Mouse (Mus musculus) Muller cell, postnatal 12 days (primary cell): ENCODE measurements around the gene Lmbr1.
A peak's percentile ranks its signal among the peaks of the same experiment; 100 is the strongest.
"Not testable (repeated sequence)": the region's sequence is repeated elsewhere in the genome, so short reads cannot be mapped to it uniquely, and the experiment has no call there.

ENCODE experiments used
- DNase-seq: peaks from one replicate; pipeline ENCODE4 v3.0.0-alpha.2; 2015; ENCODE audit errors: inconsistent ontology term

The Lmbr1 gene

DNA sequence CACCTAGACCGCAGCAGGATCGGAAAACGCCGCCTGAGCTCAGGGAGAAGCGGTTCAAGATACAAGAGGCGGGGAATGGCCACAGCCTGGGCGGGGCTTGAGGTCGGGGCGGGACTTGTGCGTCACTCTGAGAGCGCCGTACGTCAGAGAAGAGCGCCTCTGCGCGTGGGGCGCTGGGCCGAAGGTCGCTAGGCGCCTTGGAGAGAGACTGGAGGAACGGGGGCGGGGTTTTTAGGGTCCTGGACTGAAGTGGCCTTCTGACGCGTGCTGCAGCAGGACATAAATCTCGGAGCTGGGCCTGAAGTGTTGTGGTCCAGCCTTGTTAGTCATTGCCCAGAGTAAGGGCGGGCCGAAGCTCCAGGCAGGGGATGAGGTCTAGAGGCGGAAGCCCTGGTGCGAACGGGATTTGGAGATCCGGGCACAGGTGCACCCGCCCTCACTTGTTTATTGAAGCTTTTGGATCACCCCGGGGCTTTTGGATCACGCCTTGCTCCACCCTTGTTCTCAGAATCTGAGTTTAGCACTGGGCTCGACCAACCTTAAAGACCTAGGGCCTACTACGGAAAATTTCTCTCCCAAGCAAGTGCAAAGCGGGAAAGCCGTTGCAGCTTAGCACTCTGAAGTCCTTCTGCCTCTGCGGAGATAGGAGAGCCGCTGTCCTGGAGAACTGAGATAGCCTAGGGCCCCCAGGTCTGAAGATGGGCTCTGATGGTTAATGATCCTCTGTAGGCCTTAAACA lies at the start of gene Lmbr1:
Lmbr1 (minus strand) TSS at position 93 of the 739 bp plus-strand sequence.
- DNase-seq, result peak; percentile 96

DNA sequence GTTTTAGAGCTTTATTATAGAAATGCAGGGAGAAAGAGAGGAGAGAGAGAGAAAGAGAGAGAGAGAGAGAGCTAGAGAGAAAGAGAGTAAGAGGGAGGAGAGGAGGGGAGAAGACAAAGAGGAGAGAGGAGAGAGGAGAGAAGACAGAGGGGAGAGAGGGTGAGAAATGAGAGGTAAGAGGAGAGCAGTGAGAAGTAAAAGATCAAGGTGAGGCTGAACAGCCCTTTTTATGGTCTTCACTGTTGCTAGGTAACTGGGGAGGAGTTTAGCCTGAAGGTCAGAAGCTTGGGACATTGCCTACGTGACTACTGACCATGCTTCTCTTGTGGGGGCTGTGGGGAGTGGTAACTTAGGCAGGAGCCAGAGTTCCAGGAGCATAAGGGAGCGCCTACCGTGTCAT lies 45.1 kb upstream of the Lmbr1 start:
- not testable (repeated sequence) for DNase-seq

DNA sequence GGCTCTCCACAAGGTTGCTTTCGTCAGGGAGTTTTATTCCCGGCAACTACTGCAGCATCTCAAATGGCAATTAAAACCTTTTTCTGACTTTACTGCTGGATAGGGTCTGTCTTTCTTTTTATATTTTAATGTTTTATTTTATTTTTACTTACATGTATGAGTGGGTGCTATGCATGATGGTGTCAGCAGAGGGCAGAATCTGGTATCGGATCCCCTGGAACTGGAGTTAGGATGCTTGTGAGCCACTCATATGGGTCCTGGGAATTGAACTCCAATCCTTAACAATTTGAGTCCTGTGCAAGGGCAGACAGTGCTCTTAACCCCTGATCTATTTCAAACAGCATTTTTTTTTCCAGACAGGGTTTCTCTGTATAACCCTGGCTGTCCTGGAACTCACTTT lies 34.9 kb upstream of the Lmbr1 start:
- no peak for DNase-seq

DNA sequence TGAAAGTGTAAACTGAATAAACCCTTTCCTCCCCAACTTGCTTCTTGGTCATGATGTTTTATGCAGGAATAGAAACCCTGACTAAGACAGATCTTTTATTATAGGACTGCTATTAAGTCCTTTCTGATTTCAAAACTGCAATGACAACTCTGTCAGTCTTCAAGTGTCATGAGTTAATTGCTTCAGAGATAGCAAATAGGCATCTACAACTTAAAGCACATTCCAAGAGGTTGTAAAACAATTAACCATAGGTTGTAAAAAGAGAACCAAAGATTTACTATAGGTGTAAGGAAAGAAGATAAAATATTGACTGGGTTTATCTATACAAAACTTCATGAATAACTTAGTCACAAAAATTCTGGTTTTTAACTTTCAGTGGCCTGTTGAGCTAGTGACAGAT lies 32.7 kb upstream of the Lmbr1 start:
- DNase-seq, result no peak

DNA sequence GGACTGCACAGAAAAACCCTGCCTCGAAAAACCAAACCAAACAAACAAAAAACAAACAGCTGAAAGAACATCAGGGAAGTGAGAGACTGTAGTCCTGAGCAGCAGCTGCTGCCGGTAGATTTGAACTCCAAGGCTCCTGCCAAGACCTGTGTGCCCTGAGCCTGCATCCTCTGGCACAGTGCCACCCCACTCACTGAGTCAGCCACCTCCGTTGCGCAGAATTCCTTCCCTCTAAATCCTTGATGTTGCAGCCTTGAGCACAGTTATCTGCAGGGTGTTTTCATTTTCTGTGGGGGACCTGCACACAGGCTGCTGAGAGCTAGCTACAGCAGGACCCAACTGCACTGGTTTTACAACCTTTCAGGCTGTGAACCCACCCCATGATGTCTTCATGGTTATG lies 20.2 kb upstream of the Lmbr1 start:
- no peak for DNase-seq

DNA sequence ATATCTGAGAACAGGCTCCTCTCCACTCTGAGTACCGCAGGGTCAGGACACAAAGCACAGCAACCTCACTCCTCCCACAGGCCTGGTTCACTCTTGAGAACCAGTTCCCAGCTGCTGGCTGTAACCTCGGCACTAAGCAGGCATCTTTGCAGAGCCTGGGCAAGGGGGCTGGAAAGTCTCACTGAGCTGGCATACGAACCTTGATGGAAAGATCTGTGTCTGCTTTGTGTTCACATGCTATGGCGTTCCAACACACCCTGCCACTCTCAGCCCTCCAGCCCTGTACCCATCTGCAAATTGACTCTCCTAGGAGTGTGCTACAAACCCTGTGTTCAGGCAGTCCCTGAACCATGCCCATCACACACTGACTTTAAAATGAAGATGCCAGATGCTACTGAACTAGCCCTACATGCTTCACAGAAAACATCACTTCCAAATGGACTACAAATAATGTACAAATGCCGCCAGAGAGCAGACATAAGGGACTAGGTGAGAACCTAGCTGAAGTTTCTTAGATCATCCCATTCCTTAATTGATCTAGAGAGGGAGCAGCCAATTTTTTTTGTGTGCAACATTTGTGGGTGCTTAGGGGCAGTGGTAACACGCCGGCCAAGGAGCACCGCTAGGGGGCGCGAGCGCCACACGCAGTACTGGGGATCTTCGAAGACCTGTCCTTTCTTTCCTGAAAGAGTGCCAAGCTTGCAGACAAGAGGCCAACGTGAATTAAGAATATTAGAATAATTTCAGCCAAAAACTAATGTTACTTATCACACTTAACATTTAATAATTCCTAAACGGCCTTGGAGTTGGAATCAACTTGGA lies 11.0 kb upstream of the Lmbr1 start:
- DNase-seq, result peak; percentile 74

DNA sequence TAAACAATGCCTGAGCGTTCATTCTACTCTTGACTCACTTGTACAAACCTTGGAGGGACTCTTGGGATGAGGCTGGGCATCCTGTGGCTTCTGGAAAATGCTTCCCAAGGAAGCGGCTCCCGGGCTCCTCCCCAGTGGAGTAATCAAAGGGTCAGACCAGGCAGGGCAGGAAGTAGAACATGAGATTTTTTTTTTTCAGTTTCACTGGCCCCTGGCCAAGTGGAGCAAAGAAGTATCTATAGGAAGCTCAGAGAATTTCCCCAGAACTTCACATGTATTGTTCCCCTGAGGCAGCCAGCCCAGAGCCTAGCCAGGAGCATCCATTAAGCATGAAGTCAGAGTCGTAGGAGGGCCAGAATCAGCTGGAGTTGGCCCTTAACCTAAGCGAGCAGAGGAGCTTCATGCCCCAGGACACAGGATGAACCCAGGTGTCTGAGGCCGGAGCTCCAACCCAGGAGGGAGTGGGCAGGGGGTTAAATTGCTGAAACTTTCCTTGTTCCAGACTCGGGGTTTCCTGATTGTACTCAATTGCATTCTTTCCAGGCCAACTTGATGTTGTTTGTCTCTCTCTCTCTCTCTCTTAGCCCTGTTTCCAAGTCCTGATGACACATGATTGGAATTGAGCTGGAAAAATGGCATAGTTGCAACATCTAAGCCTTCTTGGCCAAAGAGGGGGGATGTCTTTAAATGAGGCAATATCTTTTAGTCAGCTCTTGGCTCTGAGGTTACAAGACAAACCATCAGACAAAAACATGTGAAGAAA lies 10.2 kb upstream of the Lmbr1 start:
- peak; percentile 52 for DNase-seq

DNA sequence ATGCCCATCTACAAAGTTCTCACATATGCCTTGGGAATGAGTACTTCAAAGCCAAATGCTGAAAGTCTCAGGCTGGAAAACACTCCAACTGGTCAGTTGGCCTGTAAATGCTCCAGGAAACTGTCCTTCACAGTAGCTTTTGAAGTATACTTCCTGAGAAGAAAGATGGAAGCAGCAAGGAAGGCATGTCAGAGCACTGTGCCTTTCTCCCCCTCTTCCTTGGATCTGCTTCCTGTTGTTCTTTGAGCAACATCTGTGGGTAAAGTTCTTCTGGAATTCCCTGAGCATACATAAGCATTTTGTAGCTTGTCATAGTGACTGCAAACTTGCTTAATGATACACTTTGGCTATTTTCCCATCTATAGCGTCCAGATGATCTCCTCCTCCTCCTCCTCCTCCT lies 9.4 kb upstream of the Lmbr1 start:
- DNase-seq, result no peak

DNA sequence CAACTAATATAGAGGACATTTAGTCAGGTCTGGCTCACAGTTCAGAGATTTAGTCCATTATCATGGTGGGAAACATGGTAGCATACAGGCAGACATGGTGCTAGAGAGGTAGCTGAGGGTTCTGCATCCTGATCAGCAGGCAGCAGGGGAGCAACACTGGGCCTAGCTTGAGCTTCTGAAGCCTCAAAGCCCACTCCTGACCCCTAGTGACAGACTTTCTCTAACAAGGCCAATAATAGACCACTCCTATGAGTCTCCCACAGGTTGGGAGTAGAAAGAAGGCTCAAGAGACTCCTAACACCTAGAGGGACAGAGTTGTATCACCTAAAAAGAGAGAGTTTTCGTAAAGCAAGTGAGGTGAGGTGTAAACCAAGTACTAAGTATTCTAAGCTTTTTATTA lies 4.6 kb upstream of the Lmbr1 start:
- DNase-seq, result no peak

DNA sequence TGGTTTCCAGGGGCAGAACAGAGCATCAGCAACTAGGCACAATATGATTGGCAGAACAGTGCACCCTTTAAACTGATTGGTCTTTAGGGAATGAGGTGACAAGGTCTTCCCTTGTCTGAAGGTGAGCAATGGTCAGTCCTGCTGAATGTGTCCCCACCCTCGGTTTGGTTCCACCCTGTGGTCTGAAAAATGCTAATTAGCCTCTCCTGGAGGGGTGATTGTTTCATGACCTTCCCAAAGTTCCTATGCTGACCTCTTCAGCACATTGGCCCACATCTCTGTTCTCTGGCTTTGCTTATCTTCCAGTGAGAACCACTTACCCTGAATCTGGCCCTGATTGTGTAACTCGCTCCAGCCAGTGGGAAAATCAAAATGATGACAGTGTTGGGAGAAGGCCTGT lies 1.9 kb upstream of the Lmbr1 start:
- DNase-seq, result no peak

DNA sequence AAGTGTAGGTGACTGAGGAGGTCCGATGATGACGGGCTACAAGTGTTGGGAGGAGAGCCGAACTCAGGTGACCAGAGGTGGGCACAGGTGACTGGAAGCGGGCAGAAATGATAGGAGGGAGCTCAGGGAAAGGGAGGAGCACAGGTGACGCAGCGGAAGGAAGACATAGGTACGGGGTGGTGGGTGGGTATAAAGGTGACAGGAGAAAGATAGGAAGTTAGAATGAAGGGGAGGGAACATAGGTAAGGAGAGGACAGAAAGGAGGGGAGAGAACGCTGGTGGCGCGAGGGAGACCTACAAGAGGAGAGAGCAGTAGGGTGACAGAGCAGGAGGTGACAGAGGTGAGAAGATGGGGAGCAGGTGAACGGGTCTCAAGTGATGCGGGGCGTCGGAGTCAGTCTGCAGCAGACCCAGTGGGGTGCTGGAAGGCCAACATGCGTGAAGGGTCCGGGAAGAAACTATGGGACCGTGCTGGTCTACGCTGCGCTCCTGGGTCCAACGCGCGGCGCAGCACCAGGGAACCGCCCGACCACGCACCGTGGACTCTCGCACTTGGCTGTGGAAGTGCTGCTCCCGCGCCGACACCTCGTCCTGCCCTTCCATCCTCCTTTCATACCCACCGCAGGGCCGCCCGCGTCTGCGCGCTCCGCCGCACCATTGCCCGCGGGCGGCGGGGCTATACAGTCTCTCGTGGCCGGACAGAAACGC lies 446 bp downstream of the Lmbr1 start:
- no peak for DNase-seq

DNA sequence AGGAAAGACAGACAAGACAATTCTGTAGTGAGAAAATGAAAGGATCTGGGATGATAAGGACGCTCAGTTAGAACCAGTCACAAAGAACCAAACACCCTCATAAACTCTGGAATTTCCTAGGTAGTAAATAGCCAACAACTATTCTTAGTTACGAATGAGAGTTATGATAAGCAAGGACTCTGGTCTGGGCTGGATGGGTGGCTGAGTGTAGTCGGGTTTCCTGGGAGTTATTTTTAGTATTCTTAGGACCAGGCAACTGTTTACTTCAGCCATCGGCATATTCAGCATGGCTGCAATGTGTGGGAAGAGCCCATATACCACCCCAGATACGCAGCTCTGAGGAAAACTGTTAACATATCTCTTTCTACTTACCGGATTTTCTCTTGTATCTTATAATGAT lies 14.7 kb downstream of the Lmbr1 start:
- DNase-seq, result no peak

DNA sequence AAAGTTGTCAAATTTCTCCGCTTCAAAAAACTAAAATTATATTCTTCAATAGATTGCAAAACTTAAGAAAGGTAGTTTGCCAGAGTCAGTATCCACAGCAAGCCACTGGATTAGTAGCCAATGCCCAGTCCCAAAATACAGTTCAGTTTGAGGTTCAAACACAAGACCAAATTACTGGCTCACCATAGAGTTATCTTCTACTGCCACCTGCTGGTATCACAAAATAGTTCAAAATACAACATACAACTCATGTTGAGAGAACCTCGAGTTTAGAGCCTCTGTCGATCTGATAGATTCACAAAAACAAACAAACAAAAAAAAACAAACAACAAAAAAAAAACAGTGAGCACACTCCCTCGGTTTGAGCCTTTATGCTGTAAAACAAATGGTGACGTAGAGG lies 42.4 kb downstream of the Lmbr1 start:
- no peak for DNase-seq

DNA sequence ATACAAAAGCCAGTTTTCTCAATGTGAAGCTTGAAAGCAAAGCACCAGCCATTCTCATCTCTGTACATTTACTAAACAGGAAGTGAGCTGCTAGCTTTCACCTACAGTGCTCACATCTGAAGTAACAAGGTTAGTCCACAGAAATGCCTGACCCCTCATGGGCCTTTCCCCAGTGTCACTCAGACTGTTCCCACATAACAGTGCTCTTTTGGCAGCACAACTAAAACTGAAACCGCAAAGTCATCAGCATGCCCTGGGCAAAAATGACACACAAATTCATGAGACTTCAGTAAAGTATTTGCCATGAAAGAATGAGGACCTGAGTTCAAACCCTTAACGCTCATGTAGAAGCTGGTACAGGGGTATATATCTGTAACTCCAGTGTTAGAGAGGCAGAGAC lies 55.7 kb downstream of the Lmbr1 start:
- no peak for DNase-seq

DNA sequence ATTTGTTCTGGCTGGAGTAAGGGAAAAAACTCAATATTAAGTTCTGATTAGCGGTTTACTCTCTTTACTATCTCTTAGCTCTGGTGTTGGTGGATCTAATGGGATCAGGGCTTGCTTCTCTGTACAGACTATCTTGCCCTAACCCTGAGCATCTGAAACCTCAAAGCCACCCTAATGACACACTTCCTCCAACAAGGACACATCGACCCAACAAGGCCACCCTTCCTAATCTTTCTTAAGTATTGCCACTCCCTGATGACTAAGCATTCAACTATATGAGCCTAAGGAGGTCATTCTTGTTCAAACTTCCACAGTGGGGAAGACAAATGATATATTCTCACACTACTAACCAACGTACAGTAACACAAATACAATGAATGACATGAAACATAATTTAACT lies 69.0 kb downstream of the Lmbr1 start:
- no peak for DNase-seq

DNA sequence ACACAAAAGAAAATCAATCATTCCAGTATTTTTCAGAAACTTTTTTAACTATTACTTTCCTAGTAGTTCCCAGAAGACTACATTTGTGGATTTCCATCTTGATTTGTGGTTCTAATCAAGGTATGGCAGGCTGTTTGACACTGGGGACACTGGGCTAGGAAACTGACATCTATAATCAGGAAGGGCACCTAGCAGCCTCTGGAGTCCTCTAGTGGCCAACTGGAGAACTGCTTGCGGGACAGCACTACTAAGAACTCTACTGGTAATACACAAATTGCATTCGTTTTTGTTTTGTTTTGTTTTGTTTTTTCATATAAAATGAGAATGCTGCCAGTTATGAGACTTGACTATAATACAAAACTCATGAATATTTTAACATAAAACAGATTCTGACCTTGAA lies 85.0 kb downstream of the Lmbr1 start:
- peak; percentile 22 for DNase-seq

DNA sequence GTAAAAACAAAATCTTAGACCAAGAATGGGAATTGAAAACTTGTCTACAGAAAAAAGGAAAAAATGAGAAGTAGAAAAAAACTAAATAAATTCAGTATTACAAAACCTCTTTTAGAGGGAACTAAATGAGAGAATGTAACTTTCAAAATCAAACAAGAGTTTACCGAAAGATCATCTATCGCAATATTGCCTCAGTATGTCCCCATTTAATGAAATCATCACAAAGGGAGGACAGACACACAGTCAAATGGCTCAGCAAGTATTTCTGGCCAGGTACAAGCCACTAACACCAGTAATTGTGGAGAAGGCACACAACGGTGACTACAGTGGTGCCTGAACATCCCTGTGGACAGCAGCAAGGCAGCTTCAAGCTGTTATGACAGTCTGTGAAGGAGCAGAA lies 88.1 kb downstream of the Lmbr1 start:
- no peak for DNase-seq

DNA sequence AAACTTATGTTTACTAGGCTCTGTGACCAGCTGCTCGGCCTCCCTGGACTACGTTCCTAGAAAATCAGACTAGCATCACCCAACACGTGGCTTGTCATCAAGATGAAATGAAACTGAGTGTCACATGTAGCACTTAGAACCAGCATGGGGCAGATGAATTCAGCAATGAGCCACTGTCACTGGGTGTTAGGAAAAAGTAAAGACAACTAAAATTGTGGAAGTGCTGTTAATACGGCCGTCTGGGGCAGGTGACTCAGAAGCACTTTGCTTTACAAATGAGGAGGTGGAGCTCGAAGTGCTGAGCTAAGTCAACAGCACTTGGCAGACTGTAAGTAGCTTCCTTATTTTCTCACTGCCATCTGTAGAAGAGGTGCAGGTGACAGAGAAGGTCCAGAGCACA lies 88.5 kb downstream of the Lmbr1 start:
- DNase-seq, result no peak

DNA sequence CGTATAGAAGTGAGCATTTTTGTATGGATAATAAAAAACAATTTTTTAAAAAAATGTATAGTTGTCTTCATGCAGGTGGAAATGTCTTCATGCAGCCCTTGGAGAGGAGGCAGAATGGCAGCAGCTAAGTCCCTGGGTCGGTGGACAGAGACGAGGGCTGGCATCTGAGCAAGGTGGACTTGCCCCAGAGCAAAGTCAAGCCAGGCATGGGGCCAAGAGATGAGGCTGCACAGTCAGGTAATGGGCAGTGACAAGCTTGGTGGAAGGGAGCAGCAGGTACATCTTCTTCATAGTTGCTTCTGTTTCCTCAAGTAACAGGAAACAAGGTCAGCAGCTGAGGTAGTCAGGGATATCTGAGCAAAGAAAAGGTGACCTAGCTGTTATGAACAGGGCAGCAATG lies 97.1 kb downstream of the Lmbr1 start:
- no peak for DNase-seq

DNA sequence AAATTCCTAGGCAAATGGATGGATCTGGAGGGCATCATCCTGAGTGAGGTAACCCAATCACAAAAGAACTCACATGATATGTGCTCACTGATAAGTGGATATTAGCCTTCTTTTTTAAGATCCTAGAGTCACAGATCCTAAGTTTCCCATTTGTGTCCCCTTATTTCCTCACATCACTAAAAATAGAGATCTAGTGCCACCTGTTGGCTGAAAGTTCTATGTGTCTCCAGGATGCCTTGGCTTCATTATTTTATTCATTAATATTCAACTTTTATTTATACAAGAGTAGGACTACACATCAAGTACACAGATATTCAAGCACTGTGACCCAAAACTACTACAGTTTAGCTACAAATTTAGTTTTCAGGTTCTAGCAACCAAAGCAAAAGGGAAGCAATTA lies 103.4 kb downstream of the Lmbr1 start:
- peak; percentile 19 for DNase-seq

DNA sequence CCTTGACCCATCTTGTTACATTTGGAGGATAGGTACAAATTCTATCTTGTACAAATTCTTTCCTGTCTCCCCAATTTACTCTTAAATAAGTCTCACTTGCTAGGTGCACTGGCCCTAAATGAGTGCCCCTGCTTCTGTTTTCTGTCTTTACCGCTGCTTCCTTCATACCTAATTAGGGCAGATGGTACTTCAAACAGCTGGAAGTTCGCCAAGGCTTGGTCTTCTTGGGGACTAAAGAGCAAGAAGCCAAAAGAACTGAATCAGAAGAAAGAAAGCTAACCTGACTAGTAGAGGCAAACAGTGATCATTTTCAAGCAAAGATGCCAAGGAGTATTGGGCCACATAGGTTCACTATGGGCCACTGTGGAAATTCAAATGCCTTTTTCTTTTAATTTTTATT lies 104.8 kb downstream of the Lmbr1 start:
- no peak for DNase-seq

DNA sequence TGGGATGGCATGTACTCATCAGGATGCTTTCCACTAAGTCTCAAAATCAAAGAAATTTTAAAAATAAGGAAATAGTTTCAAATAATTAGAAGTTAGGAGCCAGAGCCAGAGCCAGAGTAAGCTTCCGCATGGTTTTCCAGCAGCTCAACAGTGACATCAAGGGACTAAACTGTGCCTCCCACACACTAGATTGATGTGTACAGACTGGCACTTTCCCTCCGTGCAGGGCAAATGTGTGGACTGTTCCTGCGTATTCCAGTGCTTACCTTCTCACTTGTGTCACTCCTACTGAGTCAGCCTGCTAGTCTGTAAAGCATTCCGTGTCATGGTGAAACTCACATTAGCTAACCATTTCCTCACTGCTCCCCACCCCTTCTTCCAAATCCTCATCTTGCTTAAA lies 107.3 kb downstream of the Lmbr1 start:
- peak; percentile 21 for DNase-seq
